Comparison of ENCODE assay signal across 13 mouse cellular contexts in the genomic region with DNA sequence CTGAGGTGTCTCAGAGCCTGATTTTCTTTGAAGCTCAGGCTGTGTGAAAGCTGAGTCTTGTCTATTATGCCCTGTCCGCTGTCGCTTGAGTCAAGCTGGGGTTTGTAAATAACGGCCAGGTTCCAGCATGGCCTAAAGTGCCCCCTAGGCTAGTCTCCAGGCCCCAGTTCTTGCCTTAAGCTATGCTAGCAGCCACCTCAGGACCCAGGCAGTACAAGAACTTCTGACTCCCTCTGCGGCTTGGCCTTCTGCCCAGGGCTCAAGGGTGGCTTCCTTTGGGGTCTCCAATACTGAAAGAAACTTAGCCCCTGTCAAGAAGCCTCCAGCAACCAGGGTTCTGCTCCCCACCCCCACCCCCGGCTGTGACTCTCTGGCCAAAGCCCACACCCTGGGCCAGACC. TPM values are rescaled to one million over a fixed set of nuclear protein-coding genes. Genes with fewer than 3 reads are reported as not detected.
DNase-seq lines count a peak whose midpoint lies in the region; ATAC-seq lines count a peak whose summit lies in the region.
"Had no signal": no experiment of that assay in that cellular context is flagged by ENCODE, and none has a peak within 500 bp of the region (broad histone marks: within the 10 kb centered on the region; RNA-seq: fewer than 3 reads in every experiment).

No protein-coding gene starts in this region.

- H3K4me3 ChIP-seq in heart, embryonic 15.5 days = no peak overlapping the region
- peak overlapping the region; percentile 92 for H3K4me3 ChIP-seq in megakaryocyte, embryonic 14.5 days (replicated peaks)
- H3K4me3 ChIP-seq in limb, embryonic 12.5 days (replicated peaks) = no peak overlapping the region
- H3K4me3 ChIP-seq: hindbrain, embryonic 15.5 days had no signal

- H3K9ac ChIP-seq in heart, embryonic 15.5 days = no peak overlapping the region
- no peak overlapping the region for H3K9ac ChIP-seq in limb, embryonic 12.5 days (replicated peaks)
- H3K9ac ChIP-seq: hindbrain, embryonic 15.5 days had no signal

- WGBS in heart, embryonic 15.5 days = 76% methylated on average over 5 of the region's 5 CpGs
- WGBS in limb, embryonic 12.5 days = 78% methylated on average over 5 of the region's 5 CpGs

- no peaks in the 10 kb centered on the region for H3K9me3 ChIP-seq in heart, embryonic 15.5 days (replicated peaks)
- no peaks in the 10 kb centered on the region for H3K9me3 ChIP-seq in megakaryocyte, embryonic 14.5 days
- no peaks in the 10 kb centered on the region for H3K9me3 ChIP-seq in limb, embryonic 12.5 days
- H3K9me3 ChIP-seq: hindbrain, embryonic 15.5 days had no signal

- H3K27ac ChIP-seq in heart, embryonic 15.5 days = 0 out of 2 replicates have a peak overlapping the region, but pooled peaks have one; percentile 2
- peak overlapping the region; percentile 84 for H3K27ac ChIP-seq in limb, embryonic 12.5 days
- H3K27ac ChIP-seq: hindbrain, embryonic 15.5 days had no signal

- H3K36me3 ChIP-seq in heart, embryonic 15.5 days = no peaks in the 10 kb centered on the region
- peaks cover 16% of the 10 kb centered on the region for H3K36me3 ChIP-seq in megakaryocyte, embryonic 14.5 days (replicated peaks; ENCODE audit: low read length)
- no peaks in the 10 kb centered on the region for H3K36me3 ChIP-seq in limb, embryonic 12.5 days
- H3K36me3 ChIP-seq: hindbrain, embryonic 15.5 days had no signal

- no peaks in the 10 kb centered on the region for H3K27me3 ChIP-seq in heart, embryonic 15.5 days
- H3K27me3 ChIP-seq in megakaryocyte, embryonic 14.5 days (replicated peaks) = peaks cover 2% of the 10 kb centered on the region
- H3K27me3 ChIP-seq in limb, embryonic 12.5 days = 0 out of 2 replicates have a peak, but pooled peaks cover 3% of the 10 kb centered on the region
- H3K27me3 ChIP-seq: hindbrain, embryonic 15.5 days had no signal

- ATAC-seq in heart, embryonic 15.5 days (replicated peaks; ENCODE audit: insufficient number of reproducible peaks, insufficient read depth, low FRiP score, low read depth) = no peak
- no peak for ATAC-seq in megakaryocyte, adult 5-6 weeks (ENCODE audit: poor library complexity, severe bottlenecking)
- no peak for ATAC-seq in limb, embryonic 12.5 days (ENCODE audit: insufficient number of reproducible peaks, insufficient read depth, low FRiP score, low TSS enrichment, low read depth)
- no peak for ATAC-seq in cerebellum, adult (ENCODE audit: insufficient number of reproducible peaks, low FRiP score, low TSS enrichment)
- ATAC-seq in megakaryocyte-erythroid progenitor cell, adult 5-6 weeks (replicated peaks; ENCODE audit: low FRiP score, low TSS enrichment, poor library complexity, severe bottlenecking) = no peak
- ATAC-seq: CD4-positive, CD25-positive, alpha-beta regulatory T cell, adult 4 months had no signal

- DNase-seq in heart, adult 18-20 months = no peak
- DNase-seq in layer of hippocampus, postnatal 25 days (ENCODE audit: extremely low spot score in 1 of 2, low spot score in 1 of 2) = no peak

- H3K4me1 ChIP-seq in heart, embryonic 15.5 days (replicated peaks) = peaks cover 83% of the 10 kb centered on the region
- H3K4me1 ChIP-seq in megakaryocyte, embryonic 14.5 days = peaks cover 97% of the 10 kb centered on the region
- peaks cover 70% of the 10 kb centered on the region for H3K4me1 ChIP-seq in limb, embryonic 12.5 days (replicated peaks)

- H3K4me2 ChIP-seq in heart, embryonic 15.5 days = no peak overlapping the region
- H3K4me2 ChIP-seq in limb, embryonic 12.5 days = no peak overlapping the region
- H3K4me2 ChIP-seq: hindbrain, embryonic 15.5 days had no signal

RNA-seq across cellular contexts. Expression of gene Acvrl1, which starts 15.9 kb away (rescaled TPM):
- polyA plus RNA-seq in heart, embryonic 15.5 days (2015; fragmentation: Nextera tagmentation; extraction: Ambion mirVana) = 13.1 and 17.1 TPM in 2 replicates
- total RNA-seq in heart, adult 18-20 months (2021) = 10 to 100 TPM; 26.5 to 27.9 TPM
- 2.1 and 7.9 TPM in 2 replicates for polyA plus RNA-seq in megakaryocyte, embryonic 14.5 days (2012; ENCODE audit: insufficient read depth, low replicate concordance)
- 6.9 and 8.2 TPM in 2 replicates for total RNA-seq in megakaryocyte, adult 5-6 weeks (2015)
- total RNA-seq in megakaryocyte, adult 5-6 weeks (2017) = 27.6 and 34.9 TPM in 2 replicates
- polyA plus RNA-seq in limb, embryonic 12.5 days (2016; fragmentation: Nextera tagmentation; extraction: Ambion mirVana) = 7.3 and 7.4 TPM in 2 replicates
- not detected in 2 replicates for total RNA-seq in megakaryocyte-erythroid progenitor cell, adult 5-6 weeks (2014; fragmentation: Nextera tagmentation)
- total RNA-seq in megakaryocyte-erythroid progenitor cell, adult 5-6 weeks (2017) = 3.3 TPM in 1 of 2 replicates, not detected in the other
- 10 to 100 TPM in 1 of 2 experiments, 1 to 10 TPM in 1; 8.6 to 10.5 TPM for total RNA-seq in layer of hippocampus, postnatal 25 days (2021)

RNA-seq across cellular contexts. Expression of gene Ankrd33, which starts 28.6 kb away (rescaled TPM):
- polyA plus RNA-seq in heart, embryonic 15.5 days (2015; fragmentation: Nextera tagmentation; extraction: Ambion mirVana) = not detected in 2 replicates
- not detected for total RNA-seq in heart, adult 18-20 months (2021)
- not detected in 2 replicates for polyA plus RNA-seq in megakaryocyte, embryonic 14.5 days (2012; ENCODE audit: insufficient read depth, low replicate concordance)
- not detected in 2 replicates for total RNA-seq in megakaryocyte, adult 5-6 weeks (2015)
- not detected in 2 replicates for total RNA-seq in megakaryocyte, adult 5-6 weeks (2017)
- not detected in 2 replicates for polyA plus RNA-seq in limb, embryonic 12.5 days (2016; fragmentation: Nextera tagmentation; extraction: Ambion mirVana)
- total RNA-seq in megakaryocyte-erythroid progenitor cell, adult 5-6 weeks (2014; fragmentation: Nextera tagmentation) = not detected in 2 replicates
- not detected in 2 replicates for total RNA-seq in megakaryocyte-erythroid progenitor cell, adult 5-6 weeks (2017)
- not detected for total RNA-seq in layer of hippocampus, postnatal 25 days (2021)
- total RNA-seq: gastrocnemius, postnatal 36 days; layer of hippocampus, postnatal 36 days had no signal
- polyA plus RNA-seq: CD4-positive, CD25-positive, alpha-beta regulatory T cell, adult 4 months; hindbrain, embryonic 15.5 days; neural tube, embryonic 11.5 days had no signal

RNA-seq across cellular contexts. Expression of gene Acvr1b, which starts 29.7 kb away (rescaled TPM):
- 5.8 and 6.9 TPM in 2 replicates for polyA plus RNA-seq in heart, embryonic 15.5 days (2015; fragmentation: Nextera tagmentation; extraction: Ambion mirVana)
- total RNA-seq in heart, adult 18-20 months (2021) = 10 to 100 TPM in 1 of 2 experiments, 1 to 10 TPM in 1; 9.8 to 10.3 TPM
- 6.1 and 8.2 TPM in 2 replicates for polyA plus RNA-seq in megakaryocyte, embryonic 14.5 days (2012; ENCODE audit: insufficient read depth, low replicate concordance)
- 7.4 and 7.7 TPM in 2 replicates for total RNA-seq in megakaryocyte, adult 5-6 weeks (2015)
- total RNA-seq in megakaryocyte, adult 5-6 weeks (2017) = 15.2 and 17.1 TPM in 2 replicates
- 7.3 and 8.2 TPM in 2 replicates for polyA plus RNA-seq in limb, embryonic 12.5 days (2016; fragmentation: Nextera tagmentation; extraction: Ambion mirVana)
- total RNA-seq in megakaryocyte-erythroid progenitor cell, adult 5-6 weeks (2014; fragmentation: Nextera tagmentation) = 1.4 and 2.8 TPM in 2 replicates
- 1.0 and 2.7 TPM in 2 replicates for total RNA-seq in megakaryocyte-erythroid progenitor cell, adult 5-6 weeks (2017)
- total RNA-seq in layer of hippocampus, postnatal 25 days (2021) = 10 to 100 TPM; 82.8 to 83.1 TPM

Comparison
In these comparisons a context has a peak if more than half of its experiments do, and no peak if none do; other contexts are left out.
1. RNA of gene Acvr1b, which starts 29.7 kb away (total RNA-seq): 82.8 to 83.1 TPM in layer of hippocampus, postnatal 25 days; 7.4 to 17.1 TPM in megakaryocyte, adult 5-6 weeks, 9.8 to 10.3 TPM in heart, adult 18-20 months and 1.0 to 2.8 TPM in megakaryocyte-erythroid progenitor cell, adult 5-6 weeks; every median in the first group is over 4 times any median in the second.